Mouse (Mus musculus) adrenal gland, adult (tissue): ENCODE measurements around the gene Erc2.

Experiments used
- DNase-seq, 2 experiments: peaks; one replicate each; pipeline ENCODE4 v3.0.0; 2022 to 2023; ENCODE audit warnings: low spot score in 1 of 2; ENCODE audit not compliant: inconsistent age in 2 of 2

Erc2 gene

GRCm38 (mm10) chr14:28517631-28518560 is 895.7 kb downstream of the Erc2 start:
- no peak for DNase-seq

GRCm38 (mm10) chr14:28521106-28521505 is 898.9 kb downstream of the Erc2 start:
- no peak for DNase-seq

GRCm38 (mm10) chr14:28522611-28523010 is 900.4 kb downstream of the Erc2 start:
- no peak for DNase-seq

DNA sequence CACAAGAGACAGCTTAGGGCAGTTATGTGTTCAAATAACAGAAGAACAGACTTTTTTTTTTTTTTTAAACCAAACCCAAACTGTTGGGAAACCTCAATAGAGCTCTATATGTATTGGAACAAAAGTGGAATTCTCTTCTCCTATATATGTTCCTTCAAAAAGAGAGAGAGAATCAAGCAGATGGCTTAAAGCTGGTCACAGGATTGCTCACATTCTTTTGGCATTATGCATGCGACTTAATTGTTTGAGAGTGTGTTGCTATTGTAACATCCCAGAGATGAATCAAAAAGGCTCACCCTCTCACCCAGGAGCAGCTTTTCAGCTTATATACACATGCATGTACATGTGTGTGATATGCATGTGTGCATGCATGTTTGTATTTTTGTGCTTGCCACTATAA is 903.3 kb downstream of the Erc2 start:
- DNase-seq = no peak
